Mouse (Mus musculus): ENCODE data around the gene Dlg4. TPM values are rescaled to one million over a fixed set of nuclear protein-coding genes. Genes with fewer than 3 reads are reported as not detected.

The Dlg4 gene
- polyA plus RNA-seq, 1 experiment from 2014 or later = 14.4 TPM

- 81% methylated on average over 4 of the region's 4 CpGs for WGBS
- Histone ChIP-seq H3K27ac (replicated peaks) (0 out of 2 replicates have a peak overlapping the region, but pooled peaks have one; percentile 100), H3K9ac (no peak overlapping the region; the same call in 1 of the 2 replicates), H3K36me3 (peaks cover 50% of the 10 kb centered on the region), H3K4me3 (replicated peaks) (peak overlapping the region; percentile 99), H3K4me2 (replicated peaks) (peak overlapping the region; percentile 80), H3K27me3 (no peaks in the 10 kb centered on the region), H3K9me3 (replicated peaks) (no peaks in the 10 kb centered on the region), H3K4me1 (peaks cover 27% of the 10 kb centered on the region)
- ATAC-seq (ENCODE audit: insufficient number of reproducible peaks, low FRiP score, low TSS enrichment, low read depth) = no peak
These were observed 33.4 kb upstream of the Dlg4 start for GRCm38 (mm10) chr11:69983377-69983776.

- Histone ChIP-seq H3K4me3 (replicated peaks) (no peak overlapping the region), H3K4me1 (peaks cover 24% of the 10 kb centered on the region), H3K36me3 (peaks cover 57% of the 10 kb centered on the region), H3K9me3 (replicated peaks) (no peaks in the 10 kb centered on the region), H3K27ac (replicated peaks) (no peak overlapping the region), H3K27me3 (no peaks in the 10 kb centered on the region), H3K9ac (no peak overlapping the region), H3K4me2 (replicated peaks) (no peak overlapping the region)
- ATAC-seq (ENCODE audit: insufficient number of reproducible peaks, low FRiP score, low TSS enrichment, low read depth) = no peak
- 88% methylated on average over 8 of the region's 8 CpGs for WGBS
These were observed 32.3 kb upstream of the Dlg4 start for GRCm38 (mm10) chr11:69984431-69984830.

- Histone ChIP-seq H3K4me3 (replicated peaks) (no peak overlapping the region), H3K9me3 (replicated peaks) (no peaks in the 10 kb centered on the region), H3K27me3 (no peaks in the 10 kb centered on the region), H3K4me2 (replicated peaks) (no peak overlapping the region), H3K36me3 (peaks cover 68% of the 10 kb centered on the region), H3K9ac (no peak overlapping the region), H3K4me1 (peaks cover 18% of the 10 kb centered on the region), H3K27ac (replicated peaks) (peak overlapping the region; percentile 97)
- ATAC-seq (ENCODE audit: insufficient number of reproducible peaks, low FRiP score, low TSS enrichment, low read depth) = no peak
- WGBS = 85% methylated on average over 8 of the region's 8 CpGs
These were observed 26.8 kb upstream of the Dlg4 start for GRCm38 (mm10) chr11:69989949-69990348.

GRCm38 (mm10) chr11:69990850-69991691, 25.7 kb upstream of the Dlg4 start, which contains the start of gene Gabarap:
Gabarap (plus strand) TSS chr11:69991143.
- Histone ChIP-seq H3K27ac (replicated peaks) (peak within 1 kb of the TSS; percentile 97), H3K4me2 (replicated peaks) (peak within 1 kb of the TSS; percentile 73), H3K27me3 (no peaks in the 10 kb centered on the region), H3K4me1 (peaks cover 18% of the 10 kb centered on the region), H3K36me3 (peaks cover 59% of the 10 kb centered on the region), H3K4me3 (replicated peaks) (peak within 1 kb of the TSS; percentile 80), H3K9me3 (replicated peaks) (no peaks in the 10 kb centered on the region), H3K9ac (peak within 1 kb of the TSS; percentile 87)
- peak; percentile 77 for ATAC-seq (ENCODE audit: insufficient number of reproducible peaks, low FRiP score, low TSS enrichment, low read depth)
- WGBS = under 1% methylated on average over 40 of the region's 40 CpGs

GRCm38 (mm10) chr11:69991711-69992110, 25.0 kb upstream of the Dlg4 start:
- Histone ChIP-seq H3K4me1 (peaks cover 18% of the 10 kb centered on the region), H3K4me3 (replicated peaks) (peak overlapping the region; percentile 80), H3K27me3 (no peaks in the 10 kb centered on the region), H3K9me3 (replicated peaks) (no peaks in the 10 kb centered on the region), H3K9ac (peak overlapping the region; percentile 87), H3K4me2 (replicated peaks) (peak overlapping the region; percentile 73), H3K36me3 (peaks cover 52% of the 10 kb centered on the region), H3K27ac (replicated peaks) (peak overlapping the region; percentile 97)
- peak; percentile 1; the same call in 1 of the 2 replicates for ATAC-seq (ENCODE audit: insufficient number of reproducible peaks, low FRiP score, low TSS enrichment, low read depth)
- WGBS = under 1% methylated on average over 15 of the region's 15 CpGs

GRCm38 (mm10) chr11:69992396-69992795, 24.3 kb upstream of the Dlg4 start:
- peak overlapping the region; percentile 39 for H3K9ac ChIP-seq
- peak overlapping the region; percentile 73 for H3K4me2 ChIP-seq (replicated peaks)
- no peak for ATAC-seq (ENCODE audit: insufficient number of reproducible peaks, low FRiP score, low TSS enrichment, low read depth)
- no peak overlapping the region for H3K27ac ChIP-seq (replicated peaks)
- 76% methylated on average over 10 of the region's 10 CpGs for whole genome bisulfite sequencing
- H3K4me3 ChIP-seq (replicated peaks) = peak overlapping the region; percentile 80
- peaks cover 47% of the 10 kb centered on the region for H3K36me3 ChIP-seq
- peaks cover 21% of the 10 kb centered on the region for H3K4me1 ChIP-seq
- H3K27me3 ChIP-seq = no peaks in the 10 kb centered on the region
- no peaks in the 10 kb centered on the region for H3K9me3 ChIP-seq (replicated peaks)

GRCm38 (mm10) chr11:69992932-69993331, 23.8 kb upstream of the Dlg4 start:
- Histone ChIP-seq H3K9me3 (replicated peaks) (no peaks in the 10 kb centered on the region), H3K27me3 (no peaks in the 10 kb centered on the region), H3K4me2 (replicated peaks) (peak overlapping the region; percentile 73), H3K4me3 (replicated peaks) (peak overlapping the region; percentile 80), H3K36me3 (peaks cover 44% of the 10 kb centered on the region), H3K9ac (no peak overlapping the region), H3K27ac (replicated peaks) (no peak overlapping the region), H3K4me1 (peaks cover 26% of the 10 kb centered on the region)
- 83% methylated on average over 3 of the region's 3 CpGs for WGBS
- no peak for ATAC-seq (ENCODE audit: insufficient number of reproducible peaks, low FRiP score, low TSS enrichment, low read depth)

GRCm38 (mm10) chr11:69994401-69995090, 22.2 kb upstream of the Dlg4 start:
- Histone ChIP-seq H3K4me3 (replicated peaks) (no peak overlapping the region), H3K4me2 (replicated peaks) (no peak overlapping the region), H3K36me3 (peaks cover 44% of the 10 kb centered on the region), H3K9me3 (replicated peaks) (no peaks in the 10 kb centered on the region), H3K27ac (replicated peaks) (0 out of 2 replicates have a peak overlapping the region, but pooled peaks have one; percentile 17), H3K4me1 (peaks cover 40% of the 10 kb centered on the region), H3K27me3 (no peaks in the 10 kb centered on the region), H3K9ac (no peak overlapping the region)
- 86% methylated on average over 11 of the region's 11 CpGs for WGBS
- ATAC-seq (ENCODE audit: insufficient number of reproducible peaks, low FRiP score, low TSS enrichment, low read depth) = no peak

GRCm38 (mm10) chr11:69995391-69995960, 21.3 kb upstream of the Dlg4 start, which contains the start of gene Phf23:
Phf23 (plus strand) TSS chr11:69995777.
- peaks cover 44% of the 10 kb centered on the region for H3K4me1 ChIP-seq
- no peaks in the 10 kb centered on the region for H3K27me3 ChIP-seq
- peaks cover 42% of the 10 kb centered on the region for H3K36me3 ChIP-seq
- H3K4me2 ChIP-seq (replicated peaks) = peak within 1 kb of the TSS; percentile 53
- ATAC-seq (ENCODE audit: insufficient number of reproducible peaks, low FRiP score, low TSS enrichment, low read depth) = peak; percentile 88
- H3K9ac ChIP-seq = peak within 1 kb of the TSS; percentile 97
- no peaks in the 10 kb centered on the region for H3K9me3 ChIP-seq (replicated peaks)
- peak within 1 kb of the TSS; percentile 95 for H3K4me3 ChIP-seq (replicated peaks)
- under 1% methylated on average over 36 of the region's 36 CpGs for WGBS
- H3K27ac ChIP-seq (replicated peaks) = peak within 1 kb of the TSS; percentile 99

GRCm38 (mm10) chr11:69996161-69997061, 20.3 kb upstream of the Dlg4 start:
- peaks cover 42% of the 10 kb centered on the region for H3K36me3 ChIP-seq
- peak overlapping the region; percentile 99 for H3K27ac ChIP-seq (replicated peaks)
- peaks cover 46% of the 10 kb centered on the region for H3K4me1 ChIP-seq
- peak overlapping the region; percentile 97 for H3K9ac ChIP-seq
- WGBS = under 1% methylated on average over 66 of the region's 66 CpGs
- peak overlapping the region; percentile 95 for H3K4me3 ChIP-seq (replicated peaks)
- H3K27me3 ChIP-seq = no peaks in the 10 kb centered on the region
- peak overlapping the region; percentile 53 for H3K4me2 ChIP-seq (replicated peaks)
- H3K9me3 ChIP-seq (replicated peaks) = no peaks in the 10 kb centered on the region
- ATAC-seq (ENCODE audit: insufficient number of reproducible peaks, low FRiP score, low TSS enrichment, low read depth) = peak; percentile 5; the same call in 1 of the 2 replicates
